Mouse (Mus musculus): ENCODE data around the gene Kcnip3. TPM values are rescaled to one million over a fixed set of nuclear protein-coding genes. Genes with fewer than 3 reads are reported as not detected.

Kcnip3 gene
- polyA plus RNA-seq, 2 experiments = 2.3 to 4.3 TPM

- Histone ChIP-seq H3K4me1 (ENCODE audit: control insufficient read depth, insufficient read depth, low read length) (no peaks in the 10 kb centered on the region), H3K9ac (ENCODE audit: low read depth, low read length, severe bottlenecking) (no peak overlapping the region), H3K4me2 (replicated peaks; ENCODE audit: low read depth, low read length, severe bottlenecking) (no peak overlapping the region), H3K9me3 (ENCODE audit: control insufficient read depth, low read length) (no peaks in the 10 kb centered on the region), H3K4me3 (replicated peaks; ENCODE audit: low read length) (no peak overlapping the region), H3K27ac (replicated peaks; ENCODE audit: low read depth, low read length) (no peak overlapping the region), H3K27me3 (ENCODE audit: control insufficient read depth, insufficient read depth, low read length) (peaks cover 11% of the 10 kb centered on the region), H3K36me3 (ENCODE audit: control insufficient read depth, insufficient read depth, low read length) (no peaks in the 10 kb centered on the region)
- no peak for TF ChIP-seq POLR2A (IDR thresholded peaks at IDR 0.05; ENCODE audit: borderline replicate concordance, extremely low read depth, insufficient read depth, insufficient read length)
- no peak for ATAC-seq (ENCODE audit: low FRiP score, low read depth)
- 81% methylated on average over 9 of the region's 9 CpGs for WGBS
- no peak for DNase-seq (ENCODE audit: low spot score)
Observed at GRCm38 (mm10) chr2:127535363-127535762, 13.5 kb upstream of the Kcnip3 start.

GRCm38 (mm10) chr2:127532379-127532778 lies 10.5 kb upstream of the Kcnip3 start:
- no peaks in the 10 kb centered on the region for H3K36me3 ChIP-seq (ENCODE audit: control insufficient read depth, insufficient read depth, low read length)
- no peaks in the 10 kb centered on the region for H3K9me3 ChIP-seq (ENCODE audit: control insufficient read depth, low read length)
- 6% methylated on average over 9 of the region's 9 CpGs for WGBS
- no peak for TF ChIP-seq POLR2A (IDR thresholded peaks at IDR 0.05; ENCODE audit: borderline replicate concordance, extremely low read depth, insufficient read depth, insufficient read length)
- no peak overlapping the region for H3K4me3 ChIP-seq (replicated peaks; ENCODE audit: low read length)
- ATAC-seq (ENCODE audit: low FRiP score, low read depth) = no peak
- no peaks in the 10 kb centered on the region for H3K27me3 ChIP-seq (ENCODE audit: control insufficient read depth, insufficient read depth, low read length)
- DNase-seq (ENCODE audit: low spot score) = peak; percentile 70
- no peak overlapping the region for H3K4me2 ChIP-seq (replicated peaks; ENCODE audit: low read depth, low read length, severe bottlenecking)
- H3K27ac ChIP-seq (replicated peaks; ENCODE audit: low read depth, low read length) = no peak overlapping the region
- no peak overlapping the region for H3K9ac ChIP-seq (ENCODE audit: low read depth, low read length, severe bottlenecking)
- H3K4me1 ChIP-seq (ENCODE audit: control insufficient read depth, insufficient read depth, low read length) = no peaks in the 10 kb centered on the region

GRCm38 (mm10) chr2:127531592-127531991 lies 9.7 kb upstream of the Kcnip3 start:
- WGBS = 77% methylated on average over 2 of the region's 2 CpGs

GRCm38 (mm10) chr2:127530418-127530817 lies 8.5 kb upstream of the Kcnip3 start:
- 68% methylated on average over 3 of the region's 3 CpGs for WGBS
- no peak overlapping the region for H3K4me2 ChIP-seq (replicated peaks; ENCODE audit: low read depth, low read length, severe bottlenecking)
- H3K27ac ChIP-seq (replicated peaks; ENCODE audit: low read depth, low read length) = no peak overlapping the region
- H3K4me3 ChIP-seq (replicated peaks; ENCODE audit: low read length) = no peak overlapping the region
- H3K36me3 ChIP-seq (ENCODE audit: control insufficient read depth, insufficient read depth, low read length) = no peaks in the 10 kb centered on the region
- no peak overlapping the region for H3K9ac ChIP-seq (ENCODE audit: low read depth, low read length, severe bottlenecking)
- no peak for TF ChIP-seq POLR2A (IDR thresholded peaks at IDR 0.05; ENCODE audit: borderline replicate concordance, extremely low read depth, insufficient read depth, insufficient read length)
- H3K9me3 ChIP-seq (ENCODE audit: control insufficient read depth, low read length) = no peaks in the 10 kb centered on the region
- no peaks in the 10 kb centered on the region for H3K27me3 ChIP-seq (ENCODE audit: control insufficient read depth, insufficient read depth, low read length)
- DNase-seq (ENCODE audit: low spot score) (no peak), ATAC-seq (ENCODE audit: low FRiP score, low read depth) (no peak)
- no peaks in the 10 kb centered on the region for H3K4me1 ChIP-seq (ENCODE audit: control insufficient read depth, insufficient read depth, low read length)

More at GRCm38 (mm10) chr2:127531592-127531991, 9.7 kb upstream of the Kcnip3 start:
- TF ChIP-seq POLR2A (IDR thresholded peaks at IDR 0.05; ENCODE audit: borderline replicate concordance, extremely low read depth, insufficient read depth, insufficient read length) = no peak
- Histone ChIP-seq H3K4me2 (replicated peaks; ENCODE audit: low read depth, low read length, severe bottlenecking) (no peak overlapping the region), H3K4me3 (replicated peaks; ENCODE audit: low read length) (no peak overlapping the region), H3K36me3 (ENCODE audit: control insufficient read depth, insufficient read depth, low read length) (no peaks in the 10 kb centered on the region), H3K9me3 (ENCODE audit: control insufficient read depth, low read length) (no peaks in the 10 kb centered on the region), H3K4me1 (ENCODE audit: control insufficient read depth, insufficient read depth, low read length) (no peaks in the 10 kb centered on the region), H3K27me3 (ENCODE audit: control insufficient read depth, insufficient read depth, low read length) (no peaks in the 10 kb centered on the region), H3K9ac (ENCODE audit: low read depth, low read length, severe bottlenecking) (no peak overlapping the region), H3K27ac (replicated peaks; ENCODE audit: low read depth, low read length) (no peak overlapping the region)
- no peak for ATAC-seq (ENCODE audit: low FRiP score, low read depth)
- no peak for DNase-seq (ENCODE audit: low spot score)

- no peaks in the 10 kb centered on the region for H3K36me3 ChIP-seq (ENCODE audit: control insufficient read depth, insufficient read depth, low read length)
- WGBS = 75% methylated on average over 3 of the region's 3 CpGs
Observed at GRCm38 (mm10) chr2:127525004-127525775, 3.3 kb upstream of the Kcnip3 start.

More at GRCm38 (mm10) chr2:127525004-127525775, 3.3 kb upstream of the Kcnip3 start:
- no peak for TF ChIP-seq POLR2A (IDR thresholded peaks at IDR 0.05; ENCODE audit: borderline replicate concordance, extremely low read depth, insufficient read depth, insufficient read length)
- ATAC-seq (ENCODE audit: low FRiP score, low read depth) (no peak), DNase-seq (ENCODE audit: low spot score) (no peak)
- Histone ChIP-seq H3K27ac (replicated peaks; ENCODE audit: low read depth, low read length) (no peak overlapping the region), H3K4me2 (replicated peaks; ENCODE audit: low read depth, low read length, severe bottlenecking) (no peak overlapping the region), H3K4me3 (replicated peaks; ENCODE audit: low read length) (no peak overlapping the region), H3K27me3 (ENCODE audit: control insufficient read depth, insufficient read depth, low read length) (no peaks in the 10 kb centered on the region), H3K9ac (ENCODE audit: low read depth, low read length, severe bottlenecking) (no peak overlapping the region), H3K9me3 (ENCODE audit: control insufficient read depth, low read length) (no peaks in the 10 kb centered on the region), H3K4me1 (ENCODE audit: control insufficient read depth, insufficient read depth, low read length) (peaks cover 15% of the 10 kb centered on the region; the same call in 1 of the 2 replicates)
